Mouse (Mus musculus) megakaryocyte, embryonic 14.5 days (primary cell): Measurements from ENCODE around the gene Tkt.

Experiments
- FLI1 ChIP-seq: IDR thresholded peaks from 2 replicates; pipeline ENCODE4 v1.6.1; 2012; ENCODE audit warnings: low read length, inconsistent platforms, mixed read lengths
- GATA1 ChIP-seq: IDR thresholded peaks from 3 replicates; pipeline ENCODE4 v1.6.1; 2012; ENCODE audit warnings: mixed read lengths, low read length, inconsistent platforms, borderline replicate concordance

DNA sequence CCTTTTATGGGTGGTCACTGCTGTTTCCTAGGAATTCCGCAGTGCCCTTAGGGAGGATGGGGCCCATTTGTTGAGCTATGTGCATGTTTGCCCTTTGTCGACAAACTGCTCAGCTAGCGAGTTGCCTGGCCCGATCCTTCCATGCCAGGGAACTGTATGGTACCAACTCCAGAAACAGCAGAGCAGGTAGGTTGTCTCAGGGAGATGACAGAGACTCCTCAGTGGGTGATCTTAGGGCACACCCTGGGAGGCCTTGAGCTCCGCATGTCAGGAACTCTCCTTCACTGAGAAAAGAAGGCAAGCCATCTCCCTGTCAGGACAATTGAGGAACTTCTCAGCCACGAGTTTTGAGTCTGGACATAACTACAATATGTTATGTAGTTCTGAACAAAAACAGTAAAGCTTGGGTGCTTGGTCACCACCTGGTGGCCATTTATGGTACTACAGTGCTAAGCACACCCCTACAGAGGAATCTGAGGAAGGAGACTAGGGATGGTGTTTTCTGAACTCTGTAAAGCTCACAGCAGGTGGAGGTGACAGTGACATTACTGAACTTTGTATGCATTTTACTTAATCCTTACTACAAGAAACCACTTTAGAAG is 25.9 kb downstream of the Tkt start:
- TF ChIP-seq GATA1 (no peak), FLI1 (no peak)
